Mouse (Mus musculus) gastrocnemius, adult 2 months (tissue): ENCODE results near the gene Adgrv1. TPM values are rescaled to one million over a fixed set of nuclear protein-coding genes. Genes with fewer than 3 reads are reported as not detected.
A peak's percentile ranks its signal among the peaks of the same experiment; 100 is the strongest.

Experiments used
- DNase-seq: peaks from one replicate; pipeline ENCODE4 v3.0.0; 2022
- H3K27ac ChIP-seq: fragments of 200-600 bp; 2 replicates; pipeline ENCODE4 v1.8.1; 2022; ENCODE audit warnings: mild to moderate bottlenecking
- H3K4me3 ChIP-seq: fragments of 200-600 bp; 2 replicates; pipeline ENCODE4 v1.8.1; 2022; ENCODE audit warnings: mild to moderate bottlenecking, moderate library complexity
- CTCF ChIP-seq: fragments of 200-600 bp; IDR thresholded peaks from 2 replicates; pipeline ENCODE4 v1.8.1; 2022; ENCODE audit warnings: antibody characterized with exemption, mild to moderate bottlenecking, moderate library complexity
- intact Hi-C: fragments of 180-260 bp; cut with DNase I; formaldehyde crosslinking; loops from one replicate; pipeline ENCODE4 v1.15.1; 2025
- total RNA-seq, 2 experiments: library from RNA; stranded (reverse); gene quantifications; 2 replicates each; pipeline ENCODE4 v1.2.3; 2021

Adgrv1 gene
- total RNA-seq, 2 experiments from 2014 or later, result not detected

GRCm38 (mm10) chr13:81236758-81237395 lies 396.1 kb downstream of the Adgrv1 start:
- H3K4me3 ChIP-seq, result no peak overlapping the region
- TF ChIP-seq CTCF, result no peak
- intact Hi-C loops, result no loop called here

GRCm38 (mm10) chr13:81234031-81234430 lies 398.9 kb downstream of the Adgrv1 start:
- no peak for DNase-seq
- H3K4me3 ChIP-seq, result no peak overlapping the region
- intact Hi-C loops, result no loop called here
- TF ChIP-seq CTCF, result no peak
- no peak overlapping the region for H3K27ac ChIP-seq

More at GRCm38 (mm10) chr13:81236758-81237395, 396.1 kb downstream of the Adgrv1 start:
- DNase-seq, result no peak
- H3K27ac ChIP-seq, result no peak overlapping the region

DNA sequence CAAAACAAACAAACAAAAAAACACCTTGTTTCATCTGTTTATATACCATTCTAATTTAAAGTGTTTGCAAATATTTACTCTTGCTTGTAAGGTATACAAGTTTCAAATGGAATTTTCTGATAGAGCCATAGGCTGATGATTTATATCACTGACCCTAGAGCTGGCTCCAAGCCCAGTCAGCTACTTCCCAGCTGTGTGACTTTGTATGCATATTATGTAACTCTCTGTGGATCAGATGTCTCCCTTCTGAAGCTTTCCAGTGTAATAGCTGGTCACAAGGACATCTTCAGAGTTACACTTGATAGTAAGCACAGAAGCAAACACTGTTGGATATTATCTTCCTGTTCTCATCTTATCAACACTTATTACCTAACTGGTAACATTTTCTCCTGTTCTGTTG lies 400.1 kb downstream of the Adgrv1 start:
- no peak for TF ChIP-seq CTCF
- intact Hi-C loops, result no loop called here
- DNase-seq, result no peak
- no peak overlapping the region for H3K27ac ChIP-seq
- H3K4me3 ChIP-seq, result no peak overlapping the region

DNA sequence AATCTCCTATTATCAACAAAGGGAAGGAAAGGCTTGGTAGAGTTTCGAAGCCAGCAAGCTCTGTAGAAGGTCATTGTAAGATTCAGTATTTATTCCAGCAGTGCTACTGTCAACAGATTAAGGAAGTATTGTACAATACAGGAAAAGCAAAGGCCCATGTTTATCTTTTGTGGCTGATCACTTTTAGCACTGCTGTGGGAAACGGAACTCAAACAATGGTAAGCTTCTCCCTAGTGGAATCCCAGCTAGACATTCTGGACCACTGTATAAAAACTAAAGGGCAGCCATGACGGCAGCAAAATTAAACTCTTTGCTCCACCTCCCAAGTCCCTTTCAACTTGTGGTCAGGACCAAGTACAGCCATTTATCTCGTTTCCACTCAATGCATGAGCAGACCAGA lies 402.8 kb downstream of the Adgrv1 start:
- no peak for DNase-seq
- intact Hi-C loops, result no loop called here
- no peak overlapping the region for H3K4me3 ChIP-seq
- no peak for TF ChIP-seq CTCF
- no peak overlapping the region for H3K27ac ChIP-seq

GRCm38 (mm10) chr13:81223768-81224167 lies 409.2 kb downstream of the Adgrv1 start:
- intact Hi-C loops, result no loop called here

GRCm38 (mm10) chr13:81222377-81222776 lies 410.6 kb downstream of the Adgrv1 start:
- Histone ChIP-seq H3K4me3 (no peak overlapping the region), H3K27ac (no peak overlapping the region)
- TF ChIP-seq CTCF, result no peak
- intact Hi-C loops, result no loop called here
- DNase-seq, result no peak

More at GRCm38 (mm10) chr13:81223768-81224167, 409.2 kb downstream of the Adgrv1 start:
- Histone ChIP-seq H3K27ac (no peak overlapping the region), H3K4me3 (no peak overlapping the region)
- no peak for DNase-seq
- no peak for TF ChIP-seq CTCF

DNA sequence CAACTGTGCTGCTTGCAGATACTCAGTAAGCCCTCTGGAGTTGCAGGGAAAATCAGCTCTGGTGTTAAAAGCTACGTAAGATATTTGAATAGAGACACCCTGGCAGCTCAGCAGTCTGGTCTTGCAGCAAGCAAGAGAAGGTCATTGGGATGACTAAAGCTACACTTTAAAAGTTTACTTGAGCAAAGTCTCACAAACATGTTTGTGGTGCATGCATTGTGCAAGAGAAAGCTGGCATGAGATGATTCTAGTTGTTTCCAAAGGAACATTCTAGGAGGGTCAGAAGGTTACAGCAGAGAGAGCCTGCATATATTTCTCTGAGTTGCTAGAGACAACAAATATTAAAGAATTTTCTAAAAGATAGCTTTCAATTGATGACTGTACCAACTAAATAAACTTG lies 421.5 kb downstream of the Adgrv1 start:
- H3K27ac ChIP-seq, result no peak overlapping the region
- no peak for TF ChIP-seq CTCF
- H3K4me3 ChIP-seq, result no peak overlapping the region
- intact Hi-C loops, result no loop called here
- no peak for DNase-seq

DNA sequence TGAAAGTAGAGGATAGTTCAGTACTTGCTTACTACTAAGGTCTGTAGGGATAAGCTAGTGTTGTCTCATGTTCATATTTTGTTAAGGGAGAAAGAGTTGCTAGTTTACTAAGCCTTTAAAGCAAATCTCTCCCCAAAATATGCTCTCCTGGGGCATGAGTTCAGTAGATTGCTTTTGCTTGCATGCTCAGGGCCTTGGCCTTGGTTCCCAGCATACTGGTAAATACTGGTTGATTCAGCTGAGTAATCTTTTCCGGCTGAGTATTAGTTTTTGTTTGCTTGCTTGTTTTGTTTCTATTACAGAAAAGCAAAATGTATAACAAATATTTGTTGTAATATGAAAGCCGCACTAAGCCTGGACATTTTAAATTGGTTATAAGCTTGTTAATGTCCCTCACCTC lies 422.4 kb downstream of the Adgrv1 start:
- intact Hi-C loops, result no loop called here
- no peak for DNase-seq
- no peak for TF ChIP-seq CTCF
- Histone ChIP-seq H3K27ac (no peak overlapping the region), H3K4me3 (no peak overlapping the region)

- Histone ChIP-seq H3K4me3 (no peak overlapping the region), H3K27ac (no peak overlapping the region)
- DNase-seq, result no peak
- no peak for TF ChIP-seq CTCF
- intact Hi-C loops, result no loop called here
These were observed 423.1 kb downstream of the Adgrv1 start for GRCm38 (mm10) chr13:81209815-81210214.

GRCm38 (mm10) chr13:81208106-81208613 lies 424.8 kb downstream of the Adgrv1 start:
- Histone ChIP-seq H3K27ac (no peak overlapping the region), H3K4me3 (no peak overlapping the region)
- no peak for TF ChIP-seq CTCF
- intact Hi-C loops, result no loop called here
- DNase-seq, result no peak

GRCm38 (mm10) chr13:81181966-81182908 lies 450.7 kb downstream of the Adgrv1 start:
- no peak overlapping the region for H3K4me3 ChIP-seq
- peak overlapping the region; percentile 46 for H3K27ac ChIP-seq
- TF ChIP-seq CTCF, result no peak
- DNase-seq, result peak; percentile 32
- intact Hi-C loops, result no loop called here

DNA sequence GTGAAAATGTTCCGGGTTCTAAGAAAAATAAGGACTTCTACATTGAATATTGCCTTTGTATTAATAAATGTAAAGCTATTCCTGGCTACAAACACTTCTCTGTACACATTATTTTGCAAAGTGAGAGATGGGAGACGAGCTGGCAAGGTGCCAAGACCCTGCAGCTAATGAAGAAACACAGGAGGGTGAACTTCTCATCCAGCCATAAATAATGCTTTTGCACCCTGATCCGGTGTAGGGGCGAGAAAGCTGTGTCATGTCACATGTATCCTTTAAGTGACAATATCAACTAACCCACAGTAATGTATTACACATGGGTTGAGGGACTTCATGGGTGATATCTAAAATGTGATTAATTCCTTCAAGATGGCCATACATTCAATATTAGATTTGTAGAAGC lies 451.5 kb downstream of the Adgrv1 start:
- no peak for TF ChIP-seq CTCF
- intact Hi-C loops, result no loop called here
- no peak for DNase-seq
- Histone ChIP-seq H3K4me3 (no peak overlapping the region), H3K27ac (peak overlapping the region; percentile 38; the same call in 1 of the 2 replicates)

DNA sequence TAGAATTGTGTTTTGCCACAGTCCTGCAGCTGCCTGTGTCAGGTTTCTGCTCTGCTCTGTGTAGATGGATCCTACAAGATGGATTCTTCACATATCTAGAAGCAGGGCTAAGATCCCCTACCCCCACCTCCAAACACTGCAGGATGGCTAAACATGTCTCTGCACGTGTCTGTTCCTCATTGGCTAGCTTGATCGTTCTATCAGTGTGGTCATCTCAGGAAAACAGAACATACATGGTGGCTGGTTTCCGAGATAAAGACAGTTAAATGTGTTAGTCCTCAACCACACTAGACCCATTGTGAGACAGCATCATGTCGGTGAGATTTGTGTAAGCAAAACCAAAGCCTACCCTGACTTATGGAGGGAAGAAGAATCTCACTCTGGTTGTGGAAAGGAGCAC lies 456.1 kb downstream of the Adgrv1 start:
- no peak for TF ChIP-seq CTCF
- no peak for DNase-seq
- intact Hi-C loops, result no loop called here
- Histone ChIP-seq H3K4me3 (no peak overlapping the region), H3K27ac (no peak overlapping the region)
